Mouse (Mus musculus) cerebellum, adult 2 months (tissue): ENCODE results near the gene Hmx2. TPM values are rescaled to one million over a fixed set of nuclear protein-coding genes. Genes with fewer than 3 reads are reported as not detected.

ENCODE experiments used
- DNase-seq, 2 experiments: peaks; one replicate each; pipeline ENCODE4 v3.0.0; 2021
- H3K27ac ChIP-seq: fragments of 200-500 bp; 2 replicates; pipeline ENCODE4 v1.5.1; 2012; ENCODE audit warnings: low read length, control low read depth, inconsistent platforms; ENCODE audit not compliant: insufficient read depth
- H3K27me3 ChIP-seq: fragments of 200-500 bp; 2 replicates; pipeline ENCODE4 v1.6.1; 2012; ENCODE audit warnings: inconsistent platforms, mild to moderate bottlenecking, low read length, moderate library complexity; ENCODE audit not compliant: control insufficient read depth, insufficient read depth
- H3K4me1 ChIP-seq: fragments of 200-500 bp; 2 replicates; pipeline ENCODE4 v1.6.1; 2011; ENCODE audit warnings: low read length; ENCODE audit not compliant: control insufficient read depth, insufficient read depth
- H3K4me3 ChIP-seq: fragments of 200-500 bp; replicated peaks from 2 replicates; pipeline ENCODE3; 2011; ENCODE audit warnings: mild to moderate bottlenecking, low read depth, low read length, control low read depth; ENCODE audit not compliant: insufficient read depth
- CTCF ChIP-seq: fragments of 200-500 bp; IDR thresholded peaks from 2 replicates; pipeline ENCODE4 v1.5.1; 2011; ENCODE audit warnings: low read depth, mild to moderate bottlenecking, control low read depth, low read length, moderate library complexity, borderline replicate concordance; ENCODE audit not compliant: insufficient read depth
- POLR2A ChIP-seq: fragments of 200-500 bp; IDR thresholded peaks from 2 replicates; pipeline ENCODE4 v1.6.1; 2011; ENCODE audit warnings: low read length, control low read depth, borderline replicate concordance; ENCODE audit not compliant: insufficient read depth
- WGBS: fragments of 180-500 bp; shearing (Covaris S2); methylation state at CpG from one replicate; pipeline ENCODE4 v1.1.7; 2018; 5-methylcytosine and 5-hydroxymethylcytosine counted together
- polyA plus RNA-seq: library from polyadenylated mRNA; depleted of rRNA; stranded (reverse); fragments of >200 nt; gene quantifications from 2 replicates; pipeline ENCODE4 v1.2.3, GENCODE M21; 2012

The Hmx2 gene
- polyA plus RNA-seq, 1 experiment: not detected

DNA sequence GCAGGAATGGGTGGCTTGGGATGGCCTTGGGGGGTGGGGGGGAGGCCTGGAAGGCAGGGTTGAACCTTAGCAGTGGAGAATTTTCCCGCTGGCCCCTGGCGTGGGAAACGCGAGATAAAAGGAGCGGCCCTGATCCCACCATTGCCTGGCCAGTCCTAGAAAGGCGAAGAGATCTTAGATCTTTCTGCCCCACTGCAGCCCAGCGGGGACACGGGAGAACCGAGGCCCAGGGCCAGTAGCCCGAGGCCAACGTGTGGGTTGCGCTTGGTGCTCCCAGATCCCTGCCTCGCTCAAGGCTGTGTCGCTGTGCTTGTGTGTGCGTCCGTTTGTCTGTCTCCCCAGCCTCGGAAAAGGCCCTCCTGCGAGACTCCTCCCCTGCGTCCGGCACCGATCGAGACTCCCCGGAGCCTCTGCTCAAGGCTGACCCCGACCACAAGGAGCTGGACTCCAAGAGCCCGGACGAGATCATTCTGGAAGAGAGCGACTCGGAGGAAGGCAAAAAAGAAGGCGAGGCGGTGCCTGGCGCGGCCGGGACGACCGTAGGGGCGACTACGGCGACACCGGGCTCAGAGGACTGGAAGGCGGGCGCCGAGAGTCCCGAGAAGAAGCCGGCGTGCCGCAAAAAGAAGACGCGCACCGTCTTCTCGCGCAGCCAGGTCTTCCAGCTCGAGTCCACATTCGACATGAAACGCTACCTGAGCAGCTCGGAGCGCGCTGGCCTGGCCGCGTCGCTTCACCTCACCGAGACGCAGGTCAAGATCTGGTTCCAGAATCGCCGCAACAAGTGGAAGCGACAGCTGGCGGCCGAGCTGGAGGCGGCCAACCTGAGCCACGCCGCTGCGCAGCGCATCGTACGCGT is 4.7 kb upstream of the Hmx2 start:
- peak in 1 of 2 experiments; percentile 32 for DNase-seq
- no peaks in the 10 kb centered on the region for H3K4me1 ChIP-seq
- peaks cover 25% of the 10 kb centered on the region; the same call in 1 of the 2 replicates for H3K27me3 ChIP-seq
- no peak overlapping the region for H3K4me3 ChIP-seq
- TF ChIP-seq CTCF: no peak
- no peak for TF ChIP-seq POLR2A
- no peak overlapping the region for H3K27ac ChIP-seq
- 1% methylated on average over 75 of the region's 75 CpGs for WGBS

- no peaks in the 10 kb centered on the region for H3K4me1 ChIP-seq
- WGBS: 2% methylated on average over 5 of the region's 5 CpGs
- TF ChIP-seq CTCF (no peak), POLR2A (no peak)
- H3K4me3 ChIP-seq: no peak overlapping the region
- DNase-seq: no peak
- peaks cover 25% of the 10 kb centered on the region; the same call in 1 of the 2 replicates for H3K27me3 ChIP-seq
- no peak overlapping the region for H3K27ac ChIP-seq
Observed at GRCm38 (mm10) chr7:131544871-131545270, 3.7 kb upstream of the Hmx2 start.

DNA sequence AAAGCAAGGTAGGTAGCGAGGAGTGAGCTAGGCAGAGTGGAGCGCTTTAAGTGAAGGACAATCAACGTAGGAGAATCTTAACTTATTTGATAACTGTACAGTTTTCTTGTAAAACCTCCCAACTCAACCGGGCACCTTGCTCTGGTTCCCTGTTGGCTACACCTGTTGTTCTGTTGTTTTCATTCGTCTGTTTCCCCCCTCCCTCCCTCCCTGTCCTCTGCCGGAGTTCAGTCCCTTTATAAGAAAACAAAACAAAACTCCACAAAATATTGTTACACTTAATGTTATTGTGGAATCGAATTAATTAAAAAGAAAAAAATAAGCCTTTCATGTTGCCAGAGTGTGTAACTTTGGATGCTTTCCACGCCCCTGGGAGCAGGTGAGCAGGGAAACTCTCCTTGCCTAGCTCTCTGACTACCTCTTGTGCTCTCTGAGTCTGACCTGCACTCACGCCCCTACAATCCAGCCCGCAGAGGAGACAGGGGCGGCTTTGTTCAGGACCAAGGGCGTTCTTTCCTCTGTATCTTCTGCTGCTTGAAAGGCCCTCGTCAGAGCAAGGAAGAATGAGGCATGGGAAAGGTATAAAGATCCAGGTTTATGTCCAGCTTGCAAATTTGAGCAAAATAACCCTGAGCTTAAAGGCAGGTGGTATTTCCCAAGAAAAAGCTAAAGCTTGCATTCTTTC is 2.7 kb upstream of the Hmx2 start:
- no peak for TF ChIP-seq POLR2A
- no peak for TF ChIP-seq CTCF
- DNase-seq: no peak
- Histone ChIP-seq H3K27ac (no peak overlapping the region), H3K4me1 (no peaks in the 10 kb centered on the region), H3K27me3 (peaks cover 27% of the 10 kb centered on the region; the same call in 1 of the 2 replicates), H3K4me3 (no peak overlapping the region)
- WGBS: 3% methylated on average over 13 of the region's 13 CpGs

GRCm38 (mm10) chr7:131546423-131546822 is 2.1 kb upstream of the Hmx2 start:
- H3K27me3 ChIP-seq: peaks cover 29% of the 10 kb centered on the region; the same call in 1 of the 2 replicates
- no peaks in the 10 kb centered on the region for H3K4me1 ChIP-seq
- WGBS: 7% methylated on average over 2 of the region's 2 CpGs
- DNase-seq: no peak
- no peak for TF ChIP-seq POLR2A
- TF ChIP-seq CTCF: no peak
- no peak overlapping the region for H3K4me3 ChIP-seq
- H3K27ac ChIP-seq: no peak overlapping the region

- no peaks in the 10 kb centered on the region for H3K4me1 ChIP-seq
- no peak overlapping the region for H3K4me3 ChIP-seq
- no peak for DNase-seq
- no peak overlapping the region for H3K27ac ChIP-seq
- TF ChIP-seq CTCF (no peak), POLR2A (no peak)
- peaks cover 26% of the 10 kb centered on the region; the same call in 1 of the 2 replicates for H3K27me3 ChIP-seq
- 4% methylated on average over 5 of the region's 5 CpGs for WGBS
Observed at GRCm38 (mm10) chr7:131547481-131547880, 1.1 kb upstream of the Hmx2 start.

- no peak overlapping the region for H3K27ac ChIP-seq
- no peaks in the 10 kb centered on the region for H3K4me1 ChIP-seq
- no peak for DNase-seq
- WGBS: 5% methylated on average over 4 of the region's 4 CpGs
- H3K27me3 ChIP-seq: peaks cover 20% of the 10 kb centered on the region; the same call in 1 of the 2 replicates
- TF ChIP-seq CTCF (no peak), POLR2A (no peak)
- no peak overlapping the region for H3K4me3 ChIP-seq
Observed at GRCm38 (mm10) chr7:131551471-131551870, 2.9 kb downstream of the Hmx2 start.

DNA sequence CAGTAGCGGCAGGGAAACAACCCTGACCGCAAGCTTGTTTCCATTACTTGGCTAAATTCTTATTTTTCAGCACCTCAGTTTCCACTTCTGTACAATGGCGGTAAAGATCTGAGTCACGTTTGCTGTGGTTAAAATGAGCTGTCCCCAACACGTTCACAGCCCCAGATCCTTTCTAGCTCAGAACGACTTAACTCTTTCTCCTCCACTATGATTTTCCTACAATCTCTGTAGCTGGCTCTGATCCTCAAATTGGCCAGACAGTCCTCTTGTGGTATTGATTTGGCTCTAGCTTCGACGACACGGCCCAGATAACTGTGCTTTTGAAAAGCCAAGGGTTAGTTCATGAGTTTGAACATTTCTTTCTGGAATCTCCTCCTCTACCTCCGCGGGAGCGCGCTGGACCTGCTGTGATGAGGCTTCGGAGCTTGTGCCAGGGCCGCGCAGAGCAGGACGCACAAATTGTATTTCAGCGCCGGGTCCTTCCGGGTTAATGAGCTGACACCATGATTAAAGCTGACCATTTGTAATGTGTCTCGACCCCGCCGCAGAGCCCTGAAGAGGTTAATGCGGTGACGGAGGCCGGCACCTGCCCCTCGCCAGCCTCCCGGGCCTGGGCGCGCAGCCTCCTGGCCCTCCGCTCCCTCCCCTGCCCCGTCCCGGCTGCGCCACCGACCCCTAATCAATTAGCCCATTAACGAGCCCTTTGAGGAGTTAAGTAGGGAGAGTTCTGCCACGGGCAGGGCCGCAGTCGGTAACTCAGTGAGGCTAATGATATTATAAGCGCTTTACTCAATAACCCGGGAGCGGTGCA is 3.6 kb downstream of the Hmx2 start:
- no peaks in the 10 kb centered on the region for H3K4me1 ChIP-seq
- H3K27me3 ChIP-seq: peaks cover 22% of the 10 kb centered on the region; the same call in 1 of the 2 replicates
- WGBS: 2% methylated on average over 42 of the region's 42 CpGs
- no peak for TF ChIP-seq CTCF
- TF ChIP-seq POLR2A: no peak
- no peak overlapping the region for H3K27ac ChIP-seq
- no peak overlapping the region for H3K4me3 ChIP-seq
- no peak for DNase-seq
